Mouse (Mus musculus) liver, postnatal 0 days (tissue): Measurements from ENCODE around the gene Hist1h4h. TPM values are rescaled to one million over a fixed set of nuclear protein-coding genes. Genes with fewer than 3 reads are reported as not detected.
A peak's percentile ranks its signal among the peaks of the same experiment; 100 is the strongest.
"Not testable (repeated sequence)": the region's sequence is repeated elsewhere in the genome, so short reads cannot be mapped to it uniquely, and the experiment has no call there.

Source experiments
- ATAC-seq: fragments of 200-750 bp; cut with Nextera tagmentation; 2 replicates; pipeline ENCODE4 v1.8.0; 2017; ENCODE audit warnings: mild to moderate bottlenecking, moderate library complexity
- DNase-seq: peaks from one replicate; pipeline ENCODE4 v3.0.0-alpha.2; 2016
- H3K27ac ChIP-seq: fragments of 300-500 bp; sonication (generic); 2 replicates; pipeline ENCODE4 v1.5.1; 2014; ENCODE audit warnings: antibody characterized with exemption, moderate library complexity, mild to moderate bottlenecking, low read depth
- H3K27me3 ChIP-seq: fragments of 300-500 bp; sonication (generic); 2 replicates; pipeline ENCODE4 v1.6.1; 2014; ENCODE audit warnings: low read length, control low read depth, mixed read lengths; ENCODE audit not compliant: insufficient read depth
- H3K36me3 ChIP-seq: fragments of 300-500 bp; sonication (generic); replicated peaks from 2 replicates; pipeline ENCODE4 v1.6.1; 2014; ENCODE audit warnings: mild to moderate bottlenecking, control low read depth, low read length, moderate library complexity, mixed read lengths; ENCODE audit not compliant: insufficient read depth
- H3K4me1 ChIP-seq: fragments of 300-500 bp; sonication (generic); 2 replicates; pipeline ENCODE4 v1.6.1; 2014; ENCODE audit warnings: antibody characterized with exemption, mild to moderate bottlenecking, control low read depth; ENCODE audit not compliant: insufficient read depth
- H3K4me2 ChIP-seq: fragments of 300-500 bp; sonication (generic); 2 replicates; pipeline ENCODE4 v1.6.1; 2014; ENCODE audit warnings: low read depth, mild to moderate bottlenecking, low read length, moderate library complexity, mixed read lengths
- H3K4me3 ChIP-seq: fragments of 300-500 bp; sonication (generic); 2 replicates; pipeline ENCODE4 v1.5.1; 2014; ENCODE audit warnings: low read depth, low read length
- H3K9ac ChIP-seq: fragments of 300-500 bp; sonication (generic); replicated peaks from 2 replicates; pipeline ENCODE4 v1.6.1; 2014; ENCODE audit warnings: mild to moderate bottlenecking, moderate library complexity
- H3K9me3 ChIP-seq: fragments of 300-500 bp; sonication (generic); 2 replicates; pipeline ENCODE4 v1.6.1; 2016; ENCODE audit warnings: mild to moderate bottlenecking, control low read depth, low read length, mixed read lengths
- CTCF ChIP-seq: sonication (generic); IDR thresholded peaks from 2 replicates; pipeline ENCODE4 v1.5.1; 2016; ENCODE audit warnings: antibody characterized with exemption, low read depth
- EP300 ChIP-seq: IDR thresholded peaks from 2 replicates; pipeline ENCODE4 v1.6.1; 2016; ENCODE audit warnings: antibody characterized with exemption, low read depth, mild to moderate bottlenecking
- WGBS: fragments of 180-500 bp; shearing (Covaris S2); extraction: QIAGEN DNeasy Blood & Tissue Kit; methylation state at CpG from one replicate; pipeline ENCODE4 v1.1.7; 2014; ENCODE audit not compliant: insufficient replicate concordance; 5-methylcytosine and 5-hydroxymethylcytosine counted together
- polyA plus RNA-seq: library from polyadenylated mRNA; unstranded; fragments of >200 nt; fragmentation: Nextera tagmentation; extraction: Ambion mirVana; gene quantifications from 2 replicates; pipeline ENCODE4 v1.2.1, GENCODE M21; 2015

Hist1h4h gene
- polyA plus RNA-seq, 1 experiment from 2014 or later = 7.2 TPM

- DNase-seq (peak; percentile 74), ATAC-seq (no peak)
- no peaks in the 10 kb centered on the region for H3K9me3 ChIP-seq
- peak overlapping the region; percentile 99 for H3K27ac ChIP-seq
- TF ChIP-seq CTCF (no peak), EP300 (no peak)
- H3K27me3 ChIP-seq = no peaks in the 10 kb centered on the region
- H3K36me3 ChIP-seq = no peaks in the 10 kb centered on the region
- H3K4me3 ChIP-seq = peak overlapping the region; percentile 66
- H3K9ac ChIP-seq = peak overlapping the region; percentile 87
- peak overlapping the region; percentile 80 for H3K4me2 ChIP-seq
- under 1% methylated on average over 20 of the region's 20 CpGs for WGBS
- H3K4me1 ChIP-seq = peaks cover 26% of the 10 kb centered on the region
Measured at GRCm38 (mm10) chr13:23530181-23530900, 509 bp upstream of the Hist1h4h start.

GRCm38 (mm10) chr13:23532262-23533075 is 1.6 kb downstream of the Hist1h4h start:
- peak; percentile 38 for DNase-seq
- H3K4me1 ChIP-seq = peaks cover 20% of the 10 kb centered on the region
- peak overlapping the region; percentile 66 for H3K4me3 ChIP-seq
- TF ChIP-seq EP300 = no peak
- no peak for TF ChIP-seq CTCF
- no peaks in the 10 kb centered on the region for H3K27me3 ChIP-seq
- H3K9me3 ChIP-seq = no peaks in the 10 kb centered on the region
- H3K9ac ChIP-seq = peak overlapping the region; percentile 87
- 16% methylated on average over 9 of the region's 9 CpGs for WGBS
- H3K36me3 ChIP-seq = no peaks in the 10 kb centered on the region
- H3K27ac ChIP-seq = peak overlapping the region; percentile 99
- no peak for ATAC-seq
- H3K4me2 ChIP-seq = peak overlapping the region; percentile 80

- Histone ChIP-seq H3K4me3 (peak within 1 kb of the TSS; percentile 66), H3K4me2 (peak within 1 kb of the TSS; percentile 80), H3K9ac (peak within 1 kb of the TSS; percentile 87), H3K4me1 (peaks cover 20% of the 10 kb centered on the region), H3K27ac (peak within 1 kb of the TSS; percentile 99)
- peak; percentile 51; the same call in 1 of the 2 replicates for TF ChIP-seq EP300
- DNase-seq (peak; percentile 83), ATAC-seq (peak; percentile 33)
- not testable (repeated sequence) for H3K27me3 ChIP-seq, H3K36me3 ChIP-seq, H3K9me3 ChIP-seq
- 0% methylated on average over 23 of the region's 53 CpGs for WGBS
Measured at GRCm38 (mm10) chr13:23533560-23534367, 2.9 kb downstream of the Hist1h4h start, which contains the start of gene Hist1h2af. TSS of gene Hist1h2af (plus strand) at chr13:23533906.

- Histone ChIP-seq H3K9me3 (no peaks in the 10 kb centered on the region), H3K4me1 (peaks cover 20% of the 10 kb centered on the region), H3K27ac (peak overlapping the region; percentile 99), H3K4me2 (peak overlapping the region; percentile 80), H3K36me3 (no peaks in the 10 kb centered on the region), H3K9ac (peak overlapping the region; percentile 87), H3K27me3 (no peaks in the 10 kb centered on the region), H3K4me3 (peak overlapping the region; percentile 66)
- TF ChIP-seq CTCF = no peak
- TF ChIP-seq EP300 = no peak; the same call in none of the 2 replicates
- peak; percentile 47 for DNase-seq
- WGBS = under 1% methylated on average over 15 of the region's 15 CpGs
- peak; percentile 40 for ATAC-seq
Measured at GRCm38 (mm10) chr13:23534368-23535131, 3.7 kb downstream of the Hist1h4h start.

- H3K36me3 ChIP-seq, H3K27me3 ChIP-seq, H3K9me3 ChIP-seq: not testable (repeated sequence)
- DNase-seq = peak; percentile 91
- Histone ChIP-seq H3K4me3 (peak within 1 kb of the TSS; percentile 66), H3K4me1 (peaks cover 18% of the 10 kb centered on the region), H3K9ac (peak within 1 kb of the TSS; percentile 87), H3K27ac (peak within 1 kb of the TSS; percentile 99), H3K4me2 (peak within 1 kb of the TSS; percentile 80)
- TF ChIP-seq EP300 (peak; percentile 25; the same call in 1 of the 2 replicates), CTCF (peak; percentile 5; the same call in 1 of the 2 replicates)
- peak; percentile 82 for ATAC-seq
- under 1% methylated on average over 49 of the region's 62 CpGs for WGBS
Measured at GRCm38 (mm10) chr13:23535137-23536075, 4.6 kb downstream of the Hist1h4h start, which contains the start of gene Hist1h3g. TSS of gene Hist1h3g (plus strand) at chr13:23535422.
